Mouse (Mus musculus): ENCODE measurements around the gene Col8a1.

DNA sequence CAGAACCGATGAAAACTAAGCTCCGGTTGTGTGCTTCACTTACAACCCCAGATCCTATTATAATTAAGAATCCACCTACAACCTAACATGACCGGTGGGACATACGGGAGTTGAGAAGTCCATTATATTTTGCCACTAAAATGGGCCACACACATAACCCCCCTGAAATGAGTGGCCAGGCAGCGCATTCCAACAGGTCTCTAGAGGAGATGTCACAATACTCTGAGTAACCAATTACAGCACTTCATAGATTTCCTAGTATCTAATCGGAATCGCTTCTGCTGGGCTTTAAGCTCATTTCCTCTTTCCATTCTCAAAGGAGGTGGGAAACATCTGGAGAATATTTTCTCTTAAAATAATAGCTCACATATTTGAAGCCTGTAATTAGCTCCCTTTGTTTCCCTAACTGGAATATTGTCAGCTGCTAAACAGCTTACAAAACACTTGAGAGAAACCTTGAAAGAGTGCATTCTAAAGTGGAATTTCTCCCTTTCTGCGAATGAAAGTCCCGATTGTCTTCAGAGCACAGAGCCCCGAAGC lies 113.1 kb downstream of the Col8a1 start:
- no peak for TF ChIP-seq POLR2A (IDR thresholded peaks at IDR 0.05; ENCODE audit: borderline replicate concordance, insufficient read depth, low read length)
- TF ChIP-seq CTCF (IDR thresholded peaks at IDR 0.05; ENCODE audit: borderline replicate concordance, insufficient read depth, low read depth, low read length): no peak
